Mouse (Mus musculus) frontal cortex, adult 2 months (tissue): ENCODE measurements around the gene Katnal1. TPM values are rescaled to one million over a fixed set of nuclear protein-coding genes. Genes with fewer than 3 reads are reported as not detected.

ENCODE experiments used
- DNase-seq, 2 experiments: peaks; one replicate each; pipeline ENCODE4 v3.0.0; 2022; ENCODE audit warnings: low spot score in 1 of 2; ENCODE audit errors: extremely low spot score in 1 of 2
- polyA plus RNA-seq: library from polyadenylated mRNA; depleted of rRNA; stranded (reverse); fragments of >200 nt; gene quantifications from 2 replicates; pipeline ENCODE4 v1.2.3, GENCODE M21; 2012; rRNA removed

Gene Katnal1
- polyA plus RNA-seq, 1 experiment, result 38.1 TPM

DNA sequence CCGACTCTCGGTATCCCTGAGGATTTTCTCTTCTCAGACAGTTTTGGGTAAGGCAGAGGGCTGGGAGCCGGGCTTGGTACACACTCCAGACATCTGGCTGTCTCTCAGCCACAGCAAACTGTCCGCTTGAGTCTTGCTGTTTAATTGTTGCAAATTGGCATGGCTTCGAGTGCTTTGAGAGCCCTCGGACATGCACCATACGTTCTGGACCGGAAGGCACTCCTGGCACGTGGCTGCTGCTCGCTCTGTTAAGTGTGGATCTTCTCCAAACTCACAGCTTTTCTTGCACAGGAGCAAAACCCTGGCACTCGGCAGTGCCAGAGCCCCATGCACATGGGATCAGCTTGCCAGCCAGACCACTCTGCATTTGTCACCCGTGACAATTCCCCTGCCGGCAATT lies 106.3 kb downstream of the Katnal1 start:
- DNase-seq, result no peak

Other genes starting within 250 kb of the Katnal1 start
- not detected in 2 replicates for gene Gm42791, start 65.8 kb upstream of the Katnal1 start, polyA plus RNA-seq